Mouse (Mus musculus) right cerebral cortex, postnatal 14 days (tissue): ENCODE data around the gene 4931406C07Rik.

Source experiments
- DNase-seq: peaks from one replicate; pipeline ENCODE4 v3.0.0; 2022

The 4931406C07Rik gene

GRCm38 (mm10) chr9:15237516-15238296 lies 68.5 kb downstream of the 4931406C07Rik start:
- no peak for DNase-seq

- DNase-seq, result no peak
These were observed 70.3 kb downstream of the 4931406C07Rik start for GRCm38 (mm10) chr9:15235986-15236385.

GRCm38 (mm10) chr9:15233604-15234003 lies 72.6 kb downstream of the 4931406C07Rik start:
- no peak for DNase-seq
